In the genomic region with DNA sequence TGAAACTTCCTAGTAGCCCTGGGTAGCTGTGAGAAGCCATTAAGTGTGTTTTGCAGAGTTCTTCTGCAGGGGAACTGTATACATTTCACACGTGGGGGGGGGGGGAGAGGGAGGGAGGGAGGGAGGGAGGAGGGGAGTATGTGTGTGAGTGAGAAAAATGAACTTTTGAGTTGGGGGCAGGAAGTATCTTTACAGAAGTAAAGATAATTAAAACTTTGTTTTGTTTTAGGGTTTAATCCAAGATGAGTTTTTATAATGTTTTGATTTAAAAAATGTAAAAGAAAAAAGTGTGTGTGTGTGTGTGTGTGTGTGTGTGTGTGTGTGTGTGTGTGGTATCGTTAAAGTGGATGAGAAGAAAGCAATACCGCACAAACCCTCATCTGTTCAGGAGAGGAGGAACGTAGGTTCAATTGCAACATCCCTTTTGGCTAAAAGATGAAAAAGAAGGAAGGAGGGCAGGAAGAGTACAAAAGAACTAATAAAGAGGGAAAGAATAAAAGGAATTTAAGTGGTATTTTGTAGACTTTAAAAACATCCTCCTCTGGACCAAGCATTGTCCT, we compare ENCODE assay signal across 21 mouse cellular contexts.
DNase-seq lines count a peak whose midpoint lies in the region; ATAC-seq and TF ChIP-seq lines count a peak whose summit lies in the region.
"Had no signal": no experiment of that assay in that cellular context is flagged by ENCODE, and none has a peak within 500 bp of the region (broad histone marks: within the 10 kb centered on the region; RNA-seq: fewer than 3 reads in every experiment).

No protein-coding gene starts in this region.

- intact Hi-C loops in heart, postnatal 36 days (cut with DNase I): no loop called here

- no peaks in the 10 kb centered on the region for H3K27me3 ChIP-seq in heart, embryonic 13.5 days (replicated peaks)

- H3K4me1 ChIP-seq in heart, embryonic 13.5 days: peaks cover 85% of the 10 kb centered on the region
- peaks cover 37% of the 10 kb centered on the region for H3K4me1 ChIP-seq in lung, adult 2 months (ENCODE audit: control insufficient read depth, insufficient read depth, low read length)
- H3K4me1 ChIP-seq: hindbrain, embryonic 13.5 days; midbrain, embryonic 13.5 days; neural tube, embryonic 15.5 days had no signal

- no peak for TF ChIP-seq CTCF in lung, adult 2 months (IDR thresholded peaks at IDR 0.05; ENCODE audit: insufficient read depth, low read length)

- no peak overlapping the region for H3K27ac ChIP-seq in heart, embryonic 13.5 days (replicated peaks)
- H3K27ac ChIP-seq: heart, embryonic 10.5 days; hindbrain, embryonic 13.5 days; left cerebral cortex, adult 2 months; limb, embryonic 10.5 days; liver, embryonic 14.5 days; midbrain, embryonic 13.5 days; neural tube, embryonic 15.5 days had no signal

- peaks cover 4% of the 10 kb centered on the region; the same call in 1 of the 2 replicates for H3K36me3 ChIP-seq in heart, embryonic 13.5 days
- H3K36me3 ChIP-seq: G1E; heart, embryonic 10.5 days; hindbrain, embryonic 13.5 days; midbrain, embryonic 13.5 days; neural tube, embryonic 15.5 days had no signal

- 57% methylated on average over 4 of the region's 4 CpGs for WGBS in heart, embryonic 13.5 days
- 16% methylated on average over 4 of the region's 4 CpGs for WGBS in lung, adult 2 months

- peak overlapping the region; percentile 64; the same call in 1 of the 2 replicates for H3K4me2 ChIP-seq in heart, embryonic 13.5 days
- H3K4me2 ChIP-seq: hindbrain, embryonic 13.5 days; midbrain, embryonic 13.5 days; neural tube, embryonic 15.5 days had no signal

- H3K4me3 ChIP-seq in heart, embryonic 13.5 days: no peak overlapping the region
- peak overlapping the region; percentile 19 for H3K4me3 ChIP-seq in lung, adult 2 months (replicated peaks; ENCODE audit: extremely low read depth, low read depth, low read length)
- H3K4me3 ChIP-seq: heart, embryonic 10.5 days; hindbrain, embryonic 13.5 days; left cerebral cortex, adult 2 months; limb, embryonic 10.5 days; midbrain, embryonic 13.5 days; neural tube, embryonic 15.5 days had no signal

- H3K9me3 ChIP-seq in heart, embryonic 13.5 days: no peaks in the 10 kb centered on the region
- H3K9me3 ChIP-seq: heart, embryonic 10.5 days; hindbrain, embryonic 13.5 days; limb, embryonic 10.5 days; midbrain, embryonic 13.5 days; neural tube, embryonic 15.5 days had no signal

- no peak for DNase-seq in heart, postnatal 36 days
- no peak for DNase-seq in lung, adult 2 months
- no peak for DNase-seq in lung, postnatal 4 days
- DNase-seq in thymus, postnatal 10 days (ENCODE audit: low spot score in 2 of 2): peak; percentile 6 to 32
- DNase-seq in thymus, postnatal 4 days: no peak
- no peak for DNase-seq in cerebellum, postnatal 4 days (ENCODE audit: low spot score in 2 of 2)
- DNase-seq: cerebellum, adult 9-10 months; forebrain, postnatal 0 days; gastrocnemius, postnatal 10 days; kidney, adult 11 months; kidney, postnatal 10 days; right cerebral cortex, postnatal 25 days had no signal

- no peak for ATAC-seq in heart, embryonic 13.5 days (ENCODE audit: extremely low read depth, insufficient number of reproducible peaks, low FRiP score, low TSS enrichment)
- ATAC-seq: forebrain, postnatal 0 days; midbrain, embryonic 13.5 days had no signal

- no peak for TF ChIP-seq POLR2A in lung, adult 2 months (IDR thresholded peaks at IDR 0.05; ENCODE audit: borderline replicate concordance, extremely low read depth, low read depth, low read length)

- H3K9ac ChIP-seq in heart, embryonic 13.5 days: no peak overlapping the region
- H3K9ac ChIP-seq: forebrain, postnatal 0 days; hindbrain, embryonic 13.5 days; liver, embryonic 14.5 days; midbrain, embryonic 13.5 days; neural tube, embryonic 15.5 days had no signal

Comparison
In these comparisons a context has a peak if more than half of its experiments do, and no peak if none do; other contexts are left out.
1. DNase-seq: peak in thymus, postnatal 10 days (2 of 2); none in heart, postnatal 36 days (0 of 2), lung, adult 2 months (single experiment), lung, postnatal 4 days (0 of 2), thymus, postnatal 4 days (single experiment) and cerebellum, postnatal 4 days (0 of 2).